Mouse (Mus musculus): ENCODE data around the gene Vmn1r43. TPM values are rescaled to one million over a fixed set of nuclear protein-coding genes. Genes with fewer than 3 reads are reported as not detected.

The Vmn1r43 gene
- polyA plus RNA-seq (2014; fragmentation: Illumina TruSeq; extraction: RNeasy Lipid Tissue Mini Kit (QIAGEN cat#74804); ENCODE audit: insufficient read depth, low read depth, low replicate concordance) = not detected

GRCm38 (mm10) chr6:89876313-89876712, at the start of gene Vmn1r43, which contains the start of gene Vmn1r42:
Gene Vmn1r43, minus strand, starts transcription at chr6:89876413.
Gene Vmn1r42, minus strand, starts transcription at chr6:89876413.

GRCm38 (mm10) chr6:89883360-89883759, 7.1 kb upstream of the Vmn1r43 start, which contains the start of gene Vmn1r44:
Gene Vmn1r44, plus strand, starts transcription at chr6:89883660.

Other genes starting within 250 kb of the Vmn1r43 start
- gene Txnrd3, start 232.4 kb downstream of the Vmn1r43 start, polyA plus RNA-seq (2014; fragmentation: Illumina TruSeq; extraction: RNeasy Lipid Tissue Mini Kit (QIAGEN cat#74804); ENCODE audit: insufficient read depth, low read depth, low replicate concordance) = 9.0 TPM
- not detected for gene Vmn1r40, start 168.9 kb downstream of the Vmn1r43 start, polyA plus RNA-seq (2014; fragmentation: Illumina TruSeq; extraction: RNeasy Lipid Tissue Mini Kit (QIAGEN cat#74804); ENCODE audit: insufficient read depth, low read depth, low replicate concordance)
- not detected for gene Vmn1r41, start 135.6 kb downstream of the Vmn1r43 start, polyA plus RNA-seq (2014; fragmentation: Illumina TruSeq; extraction: RNeasy Lipid Tissue Mini Kit (QIAGEN cat#74804); ENCODE audit: insufficient read depth, low read depth, low replicate concordance)
- not detected for gene Vmn1r42, start within 50 bp of the Vmn1r43 start, polyA plus RNA-seq (2014; fragmentation: Illumina TruSeq; extraction: RNeasy Lipid Tissue Mini Kit (QIAGEN cat#74804); ENCODE audit: insufficient read depth, low read depth, low replicate concordance)
- gene Vmn1r44, start 7.2 kb upstream of the Vmn1r43 start, polyA plus RNA-seq (2014; fragmentation: Illumina TruSeq; extraction: RNeasy Lipid Tissue Mini Kit (QIAGEN cat#74804); ENCODE audit: insufficient read depth, low read depth, low replicate concordance) = not detected
- not detected for gene Vmn1r45, start 64.2 kb upstream of the Vmn1r43 start, polyA plus RNA-seq (2014; fragmentation: Illumina TruSeq; extraction: RNeasy Lipid Tissue Mini Kit (QIAGEN cat#74804); ENCODE audit: insufficient read depth, low read depth, low replicate concordance)
- gene Vmn1r46, start 92.9 kb upstream of the Vmn1r43 start, polyA plus RNA-seq (2014; fragmentation: Illumina TruSeq; extraction: RNeasy Lipid Tissue Mini Kit (QIAGEN cat#74804); ENCODE audit: insufficient read depth, low read depth, low replicate concordance) = not detected
- not detected for gene Vmn1r47, start 139.7 kb upstream of the Vmn1r43 start, polyA plus RNA-seq (2014; fragmentation: Illumina TruSeq; extraction: RNeasy Lipid Tissue Mini Kit (QIAGEN cat#74804); ENCODE audit: insufficient read depth, low read depth, low replicate concordance)
- not detected for gene Vmn1r48, start 160.4 kb upstream of the Vmn1r43 start, polyA plus RNA-seq (2014; fragmentation: Illumina TruSeq; extraction: RNeasy Lipid Tissue Mini Kit (QIAGEN cat#74804); ENCODE audit: insufficient read depth, low read depth, low replicate concordance)
- not detected for gene Vmn1r49, start 202.1 kb upstream of the Vmn1r43 start, polyA plus RNA-seq (2014; fragmentation: Illumina TruSeq; extraction: RNeasy Lipid Tissue Mini Kit (QIAGEN cat#74804); ENCODE audit: insufficient read depth, low read depth, low replicate concordance)
- gene Vmn1r50, start 225.0 kb upstream of the Vmn1r43 start, polyA plus RNA-seq (2014; fragmentation: Illumina TruSeq; extraction: RNeasy Lipid Tissue Mini Kit (QIAGEN cat#74804); ENCODE audit: insufficient read depth, low read depth, low replicate concordance) = not detected
- gene Vmn1r51, start 246.2 kb upstream of the Vmn1r43 start, polyA plus RNA-seq (2014; fragmentation: Illumina TruSeq; extraction: RNeasy Lipid Tissue Mini Kit (QIAGEN cat#74804); ENCODE audit: insufficient read depth, low read depth, low replicate concordance) = not detected